Mouse (Mus musculus): ENCODE results near the gene Fbxo30.
"Not testable (repeated sequence)": the region's sequence is repeated elsewhere in the genome, so short reads cannot be mapped to it uniquely, and the experiment has no call there.

Fbxo30 gene

DNA sequence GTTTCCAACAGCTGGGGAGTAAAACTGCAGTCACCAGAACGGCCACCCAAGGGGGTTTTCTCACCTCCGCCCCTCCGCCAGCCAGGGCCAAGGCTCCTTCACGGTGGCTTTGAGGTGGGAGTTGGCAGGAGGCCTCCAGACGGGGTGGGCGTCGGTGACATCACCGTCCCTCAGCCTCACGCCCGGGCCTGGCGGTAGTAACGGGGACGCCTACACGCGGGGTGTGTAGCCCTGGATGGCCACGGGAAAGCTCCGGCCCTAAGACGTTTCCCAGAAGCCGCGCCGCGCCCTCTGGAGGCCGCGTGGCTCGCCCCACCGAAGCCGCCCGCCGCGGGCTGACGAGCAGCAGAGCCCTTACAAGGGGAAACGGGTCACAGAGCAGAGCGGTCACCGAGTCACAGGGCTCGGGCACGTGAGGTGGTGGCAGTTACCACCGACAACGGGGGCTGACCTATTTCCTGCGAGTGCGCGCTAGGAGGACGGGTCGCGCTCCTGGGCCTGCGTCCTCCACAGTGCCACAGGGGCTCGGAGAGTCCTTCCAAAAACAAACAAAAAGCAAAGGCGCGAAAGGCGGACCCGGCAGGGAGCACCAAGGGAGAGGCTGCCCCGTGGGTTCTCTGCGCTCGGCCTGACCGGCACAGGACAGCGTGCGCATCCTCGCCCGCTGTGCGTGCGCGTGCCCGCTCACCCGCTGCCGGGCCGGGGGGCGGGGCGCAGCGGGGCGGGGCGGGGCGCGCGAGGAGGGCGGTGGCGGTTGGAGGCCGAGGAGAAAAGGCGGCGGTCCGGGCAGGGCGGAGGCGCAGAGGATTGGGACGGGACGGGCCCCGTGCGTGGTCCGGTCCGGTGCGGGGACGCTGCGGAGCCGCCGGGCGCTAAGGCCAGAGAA is at the start of gene Fbxo30:
Gene Fbxo30, plus strand, starts transcription at position 753 of the 886 bp plus-strand sequence.
- peak; percentile 92 to 95 for DNase-seq (ENCODE audit: low spot score in 2 of 2)

DNA sequence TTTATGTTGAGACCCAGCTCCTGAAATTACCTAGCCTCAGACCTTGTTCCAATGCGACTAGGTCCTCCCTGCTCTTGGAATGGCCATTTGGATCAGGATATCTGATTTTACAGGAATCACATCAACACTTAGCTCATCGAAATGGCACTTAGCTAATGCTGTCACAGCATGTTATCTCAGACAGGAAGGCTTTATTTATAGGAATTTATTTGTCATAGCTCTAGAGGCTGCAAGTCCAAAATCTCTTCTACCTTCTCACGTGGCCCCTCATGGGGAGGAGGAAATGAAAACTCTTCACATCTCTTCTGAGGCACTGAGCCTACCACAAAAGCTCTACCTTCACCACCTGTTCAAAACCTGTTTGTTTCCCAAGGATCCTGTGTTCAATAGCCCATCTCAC is 47.9 kb upstream of the Fbxo30 start:
- no peak for DNase-seq (ENCODE audit: low spot score in 2 of 2)

DNA sequence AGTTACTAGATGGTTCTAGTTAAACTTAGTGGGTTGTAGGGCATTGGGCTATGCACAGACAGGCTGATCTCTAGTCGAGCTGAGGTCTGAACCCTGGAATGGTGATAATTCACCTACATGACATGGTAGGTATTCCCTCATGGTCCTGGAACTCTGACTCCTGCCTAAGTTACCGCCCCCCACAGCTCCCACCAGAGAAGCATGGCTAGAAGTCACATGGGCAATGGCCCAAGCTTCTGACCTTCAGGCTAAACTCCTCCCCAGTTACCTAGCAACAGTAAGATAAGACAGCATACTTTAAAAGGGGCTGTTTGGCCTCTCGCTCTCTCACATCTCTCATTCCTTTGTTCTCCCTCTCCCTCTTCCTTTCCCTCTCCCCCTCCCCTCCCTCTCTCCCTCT is 38.1 kb upstream of the Fbxo30 start:
- DNase-seq (ENCODE audit: low spot score in 2 of 2), result not testable (repeated sequence)

DNA sequence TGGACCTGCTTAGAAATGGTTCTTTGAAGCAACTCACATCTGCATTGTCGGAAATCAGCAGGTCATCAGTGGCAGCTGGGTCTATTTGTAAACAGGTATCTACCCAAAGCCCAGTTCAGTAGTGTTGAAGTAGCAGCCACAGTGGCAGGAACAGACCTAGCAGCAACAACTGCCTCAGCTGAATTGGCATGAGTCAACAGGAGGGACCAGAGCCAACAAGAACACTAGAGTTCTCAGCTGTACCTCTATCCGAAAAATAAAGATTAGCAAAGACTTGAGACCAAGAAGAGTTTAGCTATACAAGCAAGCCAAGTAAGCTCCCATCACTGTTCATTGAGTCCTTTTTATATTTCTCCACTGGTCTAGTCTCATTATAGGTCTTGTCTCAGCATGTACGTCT is 32.9 kb upstream of the Fbxo30 start:
- no peak for DNase-seq (ENCODE audit: low spot score in 2 of 2)

DNA sequence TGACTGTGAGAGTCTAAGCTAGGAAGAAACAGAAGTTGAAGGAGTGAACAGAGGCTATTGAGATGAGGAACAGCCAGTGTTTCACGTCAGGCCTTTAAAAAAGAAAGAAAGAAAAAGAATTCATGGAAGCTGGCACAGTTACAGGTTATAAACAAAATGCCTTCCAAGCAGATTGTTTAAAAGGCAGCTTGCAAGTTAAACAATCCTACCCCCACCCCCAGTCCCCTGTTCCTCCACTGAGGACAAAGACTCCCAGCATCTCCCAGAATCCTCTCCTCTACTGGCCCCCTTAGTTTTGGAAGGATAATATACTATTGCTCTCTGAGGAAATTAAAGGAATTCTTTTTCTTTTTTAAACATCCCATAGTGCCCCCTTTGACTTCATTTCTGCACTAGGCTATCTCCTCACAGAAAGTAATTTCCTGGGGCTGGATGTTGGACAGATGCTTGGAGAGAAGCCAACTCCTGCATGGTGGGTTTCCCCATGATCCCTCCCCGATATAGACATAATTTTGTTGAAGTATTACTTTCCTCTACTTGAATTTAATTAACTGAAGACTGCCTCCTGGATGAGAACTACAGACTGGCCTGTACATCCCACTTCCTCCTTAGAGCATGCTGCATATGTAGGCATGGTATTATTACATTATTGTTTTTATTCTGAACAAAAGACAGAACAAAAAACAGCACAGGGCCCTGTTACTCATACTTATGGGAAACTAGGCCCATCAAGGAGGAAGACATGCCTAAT is 30.7 kb upstream of the Fbxo30 start:
- no peak for DNase-seq (ENCODE audit: low spot score in 2 of 2)

DNA sequence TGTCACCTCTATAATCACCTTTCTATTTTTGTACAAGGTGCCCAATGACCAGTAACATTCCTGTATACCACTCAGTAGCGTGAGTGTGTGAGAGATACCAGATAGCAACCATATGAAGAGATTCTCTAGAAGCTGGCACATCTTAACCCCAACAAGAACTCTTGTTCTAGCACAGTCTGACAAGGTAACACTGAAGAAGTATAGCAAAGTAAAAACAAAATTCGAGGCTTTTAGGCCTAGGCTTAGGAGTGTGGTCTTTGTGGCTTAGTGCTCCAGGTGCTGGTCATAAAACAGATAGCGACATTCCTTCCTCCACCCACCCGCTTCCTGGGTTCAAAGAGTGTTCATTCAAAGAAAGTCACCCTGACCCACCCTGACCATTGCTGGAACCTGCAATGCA is 27.5 kb upstream of the Fbxo30 start:
- not testable (repeated sequence) for DNase-seq (ENCODE audit: low spot score in 2 of 2)

DNA sequence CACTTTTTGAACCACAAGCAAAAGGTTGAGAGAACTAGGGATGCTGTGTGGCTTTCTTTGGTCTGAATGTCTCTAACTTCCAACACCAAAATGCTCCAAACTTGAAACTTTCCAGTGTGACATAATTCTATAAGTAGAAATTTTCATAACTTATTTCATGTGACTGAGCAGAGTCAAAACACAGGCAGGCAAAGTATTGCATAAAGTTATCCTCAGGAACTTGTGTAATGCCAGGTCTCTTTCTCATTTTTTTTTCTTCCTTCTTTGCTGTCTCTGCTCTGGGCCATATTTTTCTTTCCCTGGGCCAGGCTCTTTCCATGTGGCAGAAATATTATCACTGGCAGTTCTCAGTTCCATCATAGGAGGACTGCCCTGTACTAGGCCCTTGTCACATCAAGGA is 21.0 kb upstream of the Fbxo30 start:
- no peak for DNase-seq (ENCODE audit: low spot score in 2 of 2)

DNA sequence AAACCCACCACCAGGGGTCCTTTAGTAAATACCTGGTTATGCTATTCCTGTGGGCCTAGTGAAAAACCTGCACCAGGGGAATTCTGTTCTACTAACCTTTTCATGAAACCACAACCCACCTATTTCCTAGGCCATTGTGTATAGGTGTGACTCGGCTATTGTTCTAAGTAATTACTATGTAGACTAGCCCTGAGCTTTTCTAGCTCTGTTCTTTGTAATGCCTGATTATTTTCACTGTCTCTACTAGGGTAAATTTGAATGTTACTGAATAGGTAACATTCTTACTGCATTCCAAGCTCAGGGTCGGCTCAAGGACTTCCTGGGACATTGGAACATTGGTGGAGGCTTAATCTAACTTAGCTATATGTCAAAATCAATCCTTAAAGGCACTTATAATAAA is 18.8 kb upstream of the Fbxo30 start:
- DNase-seq (ENCODE audit: low spot score in 2 of 2), result not testable (repeated sequence)

DNA sequence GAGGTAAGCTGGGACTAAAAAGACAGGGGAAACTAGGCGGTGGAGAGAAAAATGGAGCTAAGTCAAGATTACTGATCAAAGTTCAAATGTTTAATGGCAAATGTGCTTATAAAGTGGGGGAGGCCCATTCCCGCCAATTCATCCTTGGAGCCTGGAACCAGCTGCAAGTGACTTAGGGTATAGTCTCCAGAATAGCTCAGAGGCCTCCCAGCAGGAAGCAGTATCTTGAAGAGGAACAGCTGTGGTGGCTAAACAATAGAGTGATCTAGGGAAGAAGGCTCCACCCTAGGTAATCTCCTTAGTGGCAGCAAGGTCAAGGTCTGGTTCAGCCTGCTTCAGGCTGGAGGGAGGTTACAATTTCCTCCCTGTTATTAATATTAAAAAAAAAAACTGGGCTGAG is 17.3 kb upstream of the Fbxo30 start:
- not testable (repeated sequence) for DNase-seq (ENCODE audit: low spot score in 2 of 2)

DNA sequence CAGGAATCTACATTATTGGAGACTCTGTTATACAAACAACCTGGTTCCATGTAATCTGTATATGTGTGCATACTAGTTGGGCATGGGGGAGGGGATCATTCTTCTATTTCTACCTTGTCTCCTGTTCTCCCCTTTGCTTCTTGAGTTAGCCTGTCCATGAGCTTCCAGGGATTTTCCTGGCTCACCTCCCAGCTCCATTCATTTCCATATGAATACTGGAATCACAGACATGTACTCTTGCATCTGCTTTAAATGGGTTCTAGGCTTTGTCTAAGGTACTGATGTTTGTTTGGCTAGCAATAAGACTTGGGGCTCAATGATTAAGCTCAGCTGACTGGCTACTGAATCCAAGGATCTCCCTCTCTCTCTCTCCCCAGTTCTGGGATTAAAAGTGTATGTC is 12.0 kb upstream of the Fbxo30 start:
- DNase-seq (ENCODE audit: low spot score in 2 of 2), result no peak

DNA sequence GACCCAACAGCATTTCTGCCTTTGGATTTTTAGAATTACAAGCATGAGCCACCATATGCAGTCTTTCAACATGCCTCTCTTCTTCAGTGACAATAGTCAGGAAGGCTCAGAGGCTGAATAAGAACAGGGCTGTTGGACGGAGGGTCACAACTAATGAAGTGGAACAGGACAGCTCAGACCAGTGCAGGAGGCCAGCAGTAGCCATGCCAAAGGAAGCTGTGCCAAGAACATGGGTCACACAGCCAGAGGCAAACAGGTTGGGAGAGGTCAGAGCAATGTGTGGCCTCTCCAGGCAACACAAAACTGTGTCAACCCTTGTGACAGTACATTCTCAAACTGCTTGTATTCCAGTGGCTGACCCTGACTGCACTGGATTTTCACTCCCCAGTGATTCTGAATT is 6.7 kb upstream of the Fbxo30 start:
- no peak for DNase-seq (ENCODE audit: low spot score in 2 of 2)

DNA sequence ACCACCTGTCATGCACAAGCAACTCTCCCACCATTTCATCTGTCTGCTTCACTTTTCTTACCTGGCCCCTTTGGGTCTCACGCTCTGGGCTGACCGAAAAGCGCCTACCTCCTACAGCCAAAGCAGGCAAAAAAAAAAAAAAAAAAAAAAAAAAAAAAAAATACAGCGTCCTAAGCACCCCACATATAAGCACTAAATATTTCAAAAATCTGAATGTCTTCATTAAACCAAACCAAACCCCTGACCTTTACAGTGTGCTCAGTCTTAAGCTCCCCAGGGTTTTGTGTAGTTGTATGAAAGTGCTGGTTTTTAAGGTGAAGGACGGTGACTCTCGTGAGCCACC is 924 bp upstream of the Fbxo30 start:
- DNase-seq (ENCODE audit: low spot score in 2 of 2), result no peak

DNA sequence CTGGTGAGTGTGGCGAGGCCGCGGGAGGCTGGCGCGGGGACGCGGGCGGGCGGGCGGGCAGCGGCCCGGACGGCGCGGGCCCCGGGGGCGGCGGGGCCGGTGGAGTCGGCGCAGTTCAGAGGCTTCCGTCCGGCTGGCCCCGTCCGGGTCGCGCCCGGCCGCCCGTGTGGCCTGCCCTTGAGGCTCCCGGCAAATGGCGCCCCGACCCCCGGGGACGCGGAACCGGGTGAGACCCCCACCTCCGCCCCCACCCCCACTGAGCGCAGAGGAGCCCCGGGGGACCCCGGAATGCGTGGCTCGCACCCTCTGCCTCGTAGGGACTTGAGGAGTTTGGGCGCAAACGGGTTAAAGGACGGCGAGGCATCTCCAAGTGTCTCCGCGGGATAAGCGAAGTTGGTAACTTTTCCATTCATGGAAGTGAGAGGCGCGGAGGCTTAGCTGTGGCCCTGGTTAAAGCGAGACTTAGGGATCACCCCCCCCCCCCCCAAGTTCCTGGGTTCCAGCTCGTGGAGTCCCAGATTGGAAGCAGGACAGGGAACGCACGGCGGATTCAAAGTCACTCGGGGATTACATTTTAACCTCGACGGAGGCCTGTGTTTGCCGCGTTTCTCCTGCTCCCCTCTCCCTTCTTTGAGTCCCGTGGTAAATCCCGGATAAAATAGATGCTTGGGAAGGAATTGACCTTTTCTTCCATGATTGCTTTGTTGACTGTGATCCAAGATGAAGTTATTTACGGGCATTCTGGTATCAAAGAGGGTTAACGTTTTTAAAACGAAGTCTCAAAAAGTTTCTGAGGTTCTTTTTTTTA is 572 bp downstream of the Fbxo30 start:
- no peak for DNase-seq (ENCODE audit: low spot score in 2 of 2)

DNA sequence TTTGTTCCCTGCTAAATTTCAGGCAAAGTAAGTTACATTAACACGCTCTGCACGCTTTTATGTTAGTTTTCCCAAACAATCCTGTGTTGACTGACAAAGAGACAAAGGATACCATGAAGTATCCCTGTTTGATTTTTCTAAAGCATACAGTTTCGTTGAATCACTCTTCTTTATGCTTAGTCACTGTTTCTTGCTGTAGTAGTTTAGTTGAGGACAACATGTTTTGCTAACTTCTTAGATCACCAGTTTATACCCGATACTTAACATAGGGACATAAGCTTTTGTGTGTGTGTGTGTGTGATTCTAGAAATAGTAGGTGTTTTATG is 1.1 kb downstream of the Fbxo30 start:
- DNase-seq (ENCODE audit: low spot score in 2 of 2), result no peak

DNA sequence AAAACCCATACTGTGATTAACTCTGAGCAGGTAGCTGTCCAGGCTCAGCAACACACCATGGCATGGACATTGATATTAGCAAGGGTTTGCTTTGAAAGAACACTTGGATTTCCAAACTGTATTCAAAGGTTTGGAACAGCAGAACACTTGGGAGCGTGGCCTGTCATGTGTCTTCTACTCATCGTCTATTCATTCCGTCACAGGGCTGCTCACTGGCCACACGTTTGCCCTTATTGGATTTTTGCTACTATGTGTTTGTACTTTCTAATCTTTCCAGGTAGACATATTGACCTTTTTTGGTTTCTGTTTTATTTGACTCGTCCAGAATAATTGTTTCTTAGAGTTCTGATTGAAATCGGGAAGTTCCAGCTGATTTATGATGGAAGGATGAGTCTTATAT is 17.3 kb downstream of the Fbxo30 start:
- no peak for DNase-seq (ENCODE audit: low spot score in 2 of 2)

DNA sequence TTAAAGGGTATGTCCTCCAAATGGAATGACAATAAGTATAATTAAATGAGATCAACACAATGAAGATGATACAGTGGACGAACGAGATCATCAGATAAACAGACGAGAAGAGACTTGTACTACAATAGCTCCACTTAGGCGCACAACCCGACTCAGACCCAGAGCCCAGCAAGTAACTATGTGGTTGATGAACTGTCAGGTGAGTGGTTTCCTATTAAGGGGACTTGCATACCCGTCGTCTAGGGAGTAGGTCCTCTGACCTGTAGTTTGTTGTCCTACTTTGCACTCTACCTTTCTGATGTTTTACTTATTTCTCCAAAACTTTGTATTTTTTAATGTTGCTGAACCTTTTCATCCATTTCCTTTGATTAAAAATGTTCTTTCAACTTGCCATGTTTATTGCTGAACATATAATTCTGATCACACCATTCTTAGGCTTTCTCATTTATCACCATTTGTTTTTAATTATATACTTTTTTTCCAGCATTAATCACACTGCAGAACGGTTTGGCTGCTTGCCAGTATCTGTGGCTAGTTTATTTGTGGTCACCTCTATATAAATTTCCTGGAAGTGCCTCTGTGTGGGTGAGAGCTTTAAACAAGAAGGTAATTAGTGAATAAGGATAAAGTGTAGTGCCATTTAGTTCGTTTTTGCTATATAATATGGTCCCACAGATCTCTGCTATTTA is 24.4 kb downstream of the Fbxo30 start:
- no peak for DNase-seq (ENCODE audit: low spot score in 2 of 2)

DNA sequence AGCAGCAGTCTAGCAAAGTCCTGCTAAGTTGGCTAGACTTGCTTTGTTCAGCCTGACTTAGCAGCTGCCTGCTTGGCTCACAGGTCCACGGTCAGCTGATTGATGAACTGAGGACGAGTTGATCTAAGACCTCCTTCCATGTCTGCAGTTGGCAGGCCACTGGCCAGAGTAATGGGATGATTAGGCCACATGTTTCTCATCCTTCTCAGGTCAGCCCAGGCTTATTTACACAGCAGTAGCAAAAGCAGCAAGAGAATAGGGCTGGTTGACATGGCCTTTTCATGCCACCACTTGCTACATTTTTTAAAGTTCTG is 24.9 kb downstream of the Fbxo30 start:
- DNase-seq (ENCODE audit: low spot score in 2 of 2), result no peak

DNA sequence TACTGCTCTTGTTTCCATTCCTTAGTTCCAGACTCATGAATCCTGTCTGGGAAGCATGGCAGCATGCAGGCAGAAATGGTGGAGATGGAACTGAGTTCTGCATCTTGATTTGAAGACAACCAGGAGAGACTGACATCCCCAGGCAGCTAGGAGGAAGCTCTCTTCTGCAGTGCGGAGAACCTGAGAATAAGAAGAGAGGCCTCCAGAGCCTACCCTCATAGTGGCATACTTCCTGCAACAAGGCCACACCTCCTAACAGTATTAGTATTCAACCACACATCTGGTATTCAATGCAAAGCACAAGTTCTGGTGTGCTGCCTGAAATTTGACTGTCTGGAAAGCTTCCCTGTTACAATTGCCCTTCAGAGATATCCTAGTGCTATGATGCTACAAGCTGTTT is 28.7 kb downstream of the Fbxo30 start:
- DNase-seq (ENCODE audit: low spot score in 2 of 2), result no peak

DNA sequence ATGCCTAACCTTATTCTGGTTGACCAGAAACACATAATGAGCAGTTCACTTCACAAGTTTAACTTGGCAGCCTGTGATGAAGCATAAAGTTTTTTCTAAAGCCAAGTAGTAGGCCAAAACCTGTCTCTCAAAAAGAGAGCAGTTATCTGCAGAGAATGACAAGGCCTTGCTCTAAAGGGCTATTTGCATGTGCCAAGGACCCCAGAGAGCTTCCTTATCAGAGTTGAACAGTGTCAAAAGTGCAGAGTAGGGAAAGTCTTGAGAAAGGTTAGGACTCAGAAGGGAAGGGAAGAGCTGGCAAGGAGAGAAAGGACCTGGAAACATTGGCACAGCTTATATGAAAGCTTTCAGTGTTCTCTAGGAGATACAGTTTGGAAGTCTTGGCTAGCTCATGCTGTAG is 29.4 kb downstream of the Fbxo30 start:
- no peak for DNase-seq (ENCODE audit: low spot score in 2 of 2)

DNA sequence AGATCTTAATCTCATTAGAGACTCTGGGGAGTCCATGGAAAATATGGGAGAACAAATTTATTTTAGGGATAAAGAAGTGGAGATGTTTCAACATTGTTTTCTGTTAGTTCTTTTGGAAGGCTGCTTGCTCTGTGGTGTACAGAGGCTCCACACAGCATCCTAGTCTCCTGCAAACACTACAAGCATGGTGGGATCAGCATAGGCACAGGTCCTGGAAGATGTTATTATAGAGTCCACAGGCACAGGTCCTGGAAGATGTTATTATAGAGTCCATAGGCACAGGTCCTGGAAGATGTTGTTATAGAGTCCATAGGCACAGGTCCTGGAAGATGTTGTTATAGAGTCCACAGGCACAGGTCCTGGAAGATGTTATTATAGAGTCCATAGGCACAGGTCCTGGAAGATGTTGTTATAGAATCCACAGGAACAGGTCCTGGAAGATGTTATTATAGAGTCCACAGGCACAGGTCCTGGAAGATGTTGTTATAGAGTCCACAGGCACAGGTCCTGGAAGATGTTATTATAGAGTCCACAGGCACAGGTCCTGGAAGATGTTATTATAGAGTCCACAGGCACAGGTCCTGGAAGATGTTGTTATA is 36.8 kb downstream of the Fbxo30 start:
- DNase-seq (ENCODE audit: low spot score in 2 of 2), result not testable (repeated sequence)

DNA sequence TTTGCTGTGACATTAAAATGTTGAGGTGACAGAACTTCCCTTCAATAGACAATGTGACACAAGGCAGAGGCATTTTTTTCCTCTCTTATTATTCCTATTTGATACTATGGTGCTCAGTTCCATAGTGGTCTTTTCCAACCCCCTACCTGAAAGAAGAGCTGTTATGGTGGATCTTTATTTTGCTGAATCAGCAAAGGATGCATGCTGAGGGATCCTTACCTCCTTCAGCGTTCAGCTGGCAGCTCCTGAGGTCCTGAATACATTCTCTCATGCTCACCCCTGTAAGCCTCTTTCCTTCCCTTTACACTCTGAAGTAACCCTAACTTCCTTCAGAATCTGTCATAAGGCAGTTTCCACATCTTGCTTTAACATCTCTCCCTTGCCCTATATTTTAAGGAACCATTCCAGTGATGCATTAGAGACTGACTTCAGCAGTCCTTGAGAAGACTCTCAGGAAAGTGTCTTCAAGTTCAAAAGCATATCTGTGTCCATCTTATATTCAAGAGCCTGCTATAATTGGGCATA is 38.4 kb downstream of the Fbxo30 start:
- no peak for DNase-seq (ENCODE audit: low spot score in 2 of 2)
